Mouse (Mus musculus): ENCODE data around the gene Pde5a. TPM values are rescaled to one million over a fixed set of nuclear protein-coding genes. Genes with fewer than 3 reads are reported as not detected.

Gene Pde5a
- polyA plus RNA-seq, 1 experiment from 2014 or later, result 2.8 TPM

DNA sequence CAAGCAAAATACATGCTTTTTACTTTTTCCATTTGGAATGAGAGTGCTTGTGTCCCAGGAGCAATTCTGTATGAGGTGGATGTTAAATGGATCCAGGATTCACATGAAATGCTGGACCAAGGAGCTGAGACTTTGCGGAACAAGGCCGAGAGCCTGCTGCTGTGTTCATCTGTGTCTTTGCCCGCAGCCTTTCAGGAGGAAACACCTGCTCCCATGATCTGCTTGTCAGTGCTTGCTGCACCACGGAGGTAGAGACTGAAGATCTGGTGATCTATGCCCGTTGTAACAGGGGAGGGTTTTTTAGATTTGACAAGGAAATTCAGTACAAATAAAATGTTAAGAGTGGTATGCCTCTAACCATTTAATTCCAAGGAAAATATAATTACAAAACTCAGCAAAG lies 39.1 kb downstream of the Pde5a start:
- ATAC-seq, result no peak
- Histone ChIP-seq H3K4me2 (replicated peaks) (no peak overlapping the region), H3K36me3 (no peaks in the 10 kb centered on the region), H3K4me1 (replicated peaks) (peaks cover 14% of the 10 kb centered on the region; the same call in 1 of the 2 replicates), H3K27ac (no peak overlapping the region), H3K4me3 (replicated peaks) (no peak overlapping the region), H3K9me3 (no peaks in the 10 kb centered on the region), H3K9ac (replicated peaks) (no peak overlapping the region), H3K27me3 (no peaks in the 10 kb centered on the region)
- 65% methylated on average over 5 of the region's 5 CpGs for WGBS

DNA sequence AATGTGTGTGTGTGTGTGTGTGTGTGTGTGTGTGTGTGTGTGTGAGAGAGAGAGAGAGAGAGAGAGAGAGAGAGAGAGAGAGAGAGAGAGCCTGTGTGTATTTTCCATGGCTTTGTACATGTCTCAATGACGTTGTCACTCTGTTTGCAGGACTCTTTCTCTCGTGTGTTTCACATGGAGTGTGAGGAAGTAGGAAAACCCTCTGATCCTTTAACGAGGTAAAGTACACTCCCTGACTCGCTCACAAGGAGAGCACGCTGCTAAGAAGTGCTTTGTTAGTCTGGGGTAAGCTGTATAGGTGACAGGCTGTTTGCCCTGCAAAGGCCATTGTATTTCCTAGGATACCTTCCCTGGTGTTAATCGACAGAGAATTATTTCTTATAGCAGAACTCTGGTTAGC lies 52.7 kb downstream of the Pde5a start:
- Histone ChIP-seq H3K4me3 (replicated peaks) (no peak overlapping the region), H3K4me2 (replicated peaks) (no peak overlapping the region), H3K27ac (no peak overlapping the region), H3K9me3 (no peaks in the 10 kb centered on the region), H3K36me3 (peaks cover 5% of the 10 kb centered on the region; the same call in 1 of the 2 replicates), H3K27me3 (no peaks in the 10 kb centered on the region), H3K9ac (replicated peaks) (no peak overlapping the region), H3K4me1 (replicated peaks) (no peaks in the 10 kb centered on the region)
- ATAC-seq, result no peak
- 63% methylated on average over 6 of the region's 6 CpGs for WGBS

- H3K9ac ChIP-seq (replicated peaks), result no peak overlapping the region
- no peaks in the 10 kb centered on the region for H3K27me3 ChIP-seq
- H3K9me3 ChIP-seq, result no peaks in the 10 kb centered on the region
- no peak overlapping the region for H3K27ac ChIP-seq
- peaks cover 5% of the 10 kb centered on the region; the same call in 1 of the 2 replicates for H3K36me3 ChIP-seq
- no peak overlapping the region for H3K4me3 ChIP-seq (replicated peaks)
- ATAC-seq, result no peak
- H3K4me1 ChIP-seq (replicated peaks), result no peaks in the 10 kb centered on the region
- 77% methylated on average over 1 of the region's 1 CpGs for WGBS
- no peak overlapping the region for H3K4me2 ChIP-seq (replicated peaks)
Measured at GRCm38 (mm10) chr3:122784245-122784644, 55.5 kb downstream of the Pde5a start.

DNA sequence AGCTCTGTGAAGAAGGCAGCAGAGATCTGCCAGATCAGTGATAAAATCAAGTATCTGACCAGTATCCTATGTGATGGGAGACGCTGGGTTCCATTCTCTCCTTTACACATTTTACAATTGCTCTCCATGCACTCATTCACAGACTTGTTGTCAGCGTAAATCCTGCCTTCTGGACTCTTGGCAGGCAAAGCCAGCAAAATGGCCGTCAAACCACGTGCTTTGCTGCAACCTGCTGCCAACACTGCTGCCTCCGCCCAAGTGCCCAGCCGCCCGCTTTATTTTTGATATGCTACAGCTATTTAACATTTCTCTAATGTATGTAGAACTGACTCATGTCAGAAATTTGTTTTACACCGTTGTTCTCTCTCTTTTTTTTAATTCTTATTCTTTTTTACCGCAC lies 59.6 kb downstream of the Pde5a start:
- Histone ChIP-seq H3K4me2 (replicated peaks) (no peak overlapping the region), H3K36me3 (peaks cover 6% of the 10 kb centered on the region), H3K27ac (no peak overlapping the region), H3K9me3 (no peaks in the 10 kb centered on the region), H3K4me1 (replicated peaks) (no peaks in the 10 kb centered on the region), H3K4me3 (replicated peaks) (no peak overlapping the region), H3K27me3 (no peaks in the 10 kb centered on the region), H3K9ac (replicated peaks) (no peak overlapping the region)
- no peak for ATAC-seq
- WGBS, result 90% methylated on average over 9 of the region's 9 CpGs

GRCm38 (mm10) chr3:122789544-122789943 lies 60.8 kb downstream of the Pde5a start:
- H3K27me3 ChIP-seq, result no peaks in the 10 kb centered on the region
- ATAC-seq, result no peak
- no peak overlapping the region for H3K4me3 ChIP-seq (replicated peaks)
- H3K9ac ChIP-seq (replicated peaks), result no peak overlapping the region
- no peak overlapping the region for H3K27ac ChIP-seq
- H3K9me3 ChIP-seq, result no peaks in the 10 kb centered on the region
- WGBS, result 93% methylated on average over 6 of the region's 6 CpGs
- H3K4me2 ChIP-seq (replicated peaks), result no peak overlapping the region
- peaks cover 6% of the 10 kb centered on the region for H3K36me3 ChIP-seq
- no peaks in the 10 kb centered on the region for H3K4me1 ChIP-seq (replicated peaks)

GRCm38 (mm10) chr3:122800050-122800449 lies 71.3 kb downstream of the Pde5a start:
- no peak overlapping the region; the same call in 1 of the 2 replicates for H3K4me2 ChIP-seq (replicated peaks)
- ATAC-seq, result peak; percentile 55; the same call in 1 of the 2 replicates
- H3K4me1 ChIP-seq (replicated peaks), result peaks cover 38% of the 10 kb centered on the region
- no peak overlapping the region for H3K4me3 ChIP-seq (replicated peaks)
- H3K27me3 ChIP-seq, result no peaks in the 10 kb centered on the region
- H3K9me3 ChIP-seq, result no peaks in the 10 kb centered on the region
- no peaks in the 10 kb centered on the region for H3K36me3 ChIP-seq
- WGBS, result 43% methylated on average over 6 of the region's 6 CpGs
- no peak overlapping the region for H3K9ac ChIP-seq (replicated peaks)
- peak overlapping the region; percentile 70; the same call in 1 of the 2 replicates for H3K27ac ChIP-seq

DNA sequence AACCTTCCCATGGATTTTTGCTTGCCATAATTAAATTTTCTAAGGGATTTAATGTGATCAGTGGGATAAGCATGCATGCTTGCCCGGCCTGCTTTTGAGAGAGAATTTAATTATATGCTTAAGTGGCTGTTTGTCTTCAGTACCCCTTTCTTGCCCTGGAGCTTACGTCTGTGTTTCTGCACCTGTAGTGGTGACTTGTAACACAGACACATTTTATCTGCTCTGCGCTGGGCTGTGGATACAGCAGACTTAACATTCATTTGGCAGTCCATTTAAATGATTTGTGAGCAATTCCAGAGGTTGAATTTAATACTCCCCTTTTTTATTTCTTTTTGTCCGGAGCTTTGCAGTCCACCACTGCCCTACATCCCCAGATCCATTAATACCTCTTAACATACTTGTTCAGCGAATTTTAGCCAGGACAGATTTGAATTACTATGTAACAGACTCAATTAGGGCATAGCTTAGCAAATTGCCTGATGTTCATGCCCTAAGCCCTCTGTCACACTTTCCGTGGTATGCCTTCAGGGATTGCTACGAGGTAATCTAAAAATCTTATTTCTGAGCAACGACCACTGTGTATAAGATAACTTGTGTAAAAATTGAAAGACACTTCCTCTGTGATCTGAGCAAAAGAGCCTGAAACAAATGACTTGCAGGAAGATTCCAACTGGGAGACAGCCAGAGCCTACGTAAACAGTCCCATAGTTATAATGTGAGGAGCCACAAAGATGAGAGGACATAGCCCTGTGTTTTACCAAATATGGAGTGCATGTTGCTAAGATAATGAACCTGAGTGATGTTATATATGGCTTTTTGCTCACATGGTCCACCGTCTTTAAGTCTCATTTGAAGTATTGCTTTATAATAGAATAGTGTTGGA lies 72.0 kb downstream of the Pde5a start:
- Histone ChIP-seq H3K27ac (peak overlapping the region; percentile 70), H3K9ac (replicated peaks) (no peak overlapping the region), H3K9me3 (no peaks in the 10 kb centered on the region), H3K4me1 (replicated peaks) (peaks cover 38% of the 10 kb centered on the region), H3K4me3 (replicated peaks) (no peak overlapping the region), H3K4me2 (replicated peaks) (no peak overlapping the region; the same call in 1 of the 2 replicates), H3K36me3 (no peaks in the 10 kb centered on the region), H3K27me3 (no peaks in the 10 kb centered on the region)
- WGBS, result 21% methylated on average over 10 of the region's 10 CpGs
- ATAC-seq, result peak; percentile 45

- H3K4me2 ChIP-seq (replicated peaks), result 0 out of 2 replicates have a peak overlapping the region, but pooled peaks have one; percentile 11
- H3K4me3 ChIP-seq (replicated peaks), result no peak overlapping the region
- peak overlapping the region; percentile 70 for H3K27ac ChIP-seq
- no peaks in the 10 kb centered on the region for H3K9me3 ChIP-seq
- no peaks in the 10 kb centered on the region for H3K27me3 ChIP-seq
- ATAC-seq, result peak; percentile 55
- 52% methylated on average over 15 of the region's 15 CpGs for WGBS
- no peak overlapping the region for H3K9ac ChIP-seq (replicated peaks)
- H3K36me3 ChIP-seq, result no peaks in the 10 kb centered on the region
- peaks cover 38% of the 10 kb centered on the region for H3K4me1 ChIP-seq (replicated peaks)
Measured at GRCm38 (mm10) chr3:122801436-122802221, 72.9 kb downstream of the Pde5a start.

DNA sequence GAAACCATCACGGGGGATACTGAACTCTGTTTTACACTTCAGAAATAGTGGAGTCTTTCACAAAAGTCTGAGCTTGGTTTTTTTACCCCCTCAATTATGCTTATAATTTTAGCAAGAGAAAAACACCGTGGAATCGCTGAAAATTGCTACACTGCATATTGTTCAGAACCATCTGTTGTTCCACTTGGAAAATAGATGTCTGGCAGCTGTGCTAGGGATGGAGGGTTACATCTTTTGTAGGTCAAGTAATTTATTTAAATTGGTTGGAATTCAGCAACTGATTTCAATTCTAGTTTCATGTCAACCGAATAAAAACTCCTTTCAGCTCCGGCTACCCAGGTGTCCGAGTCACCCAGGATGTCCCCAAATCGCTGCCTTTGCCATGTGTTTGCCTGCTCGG lies 78.6 kb downstream of the Pde5a start:
- WGBS, result 72% methylated on average over 8 of the region's 8 CpGs
- no peak for ATAC-seq
- H3K4me3 ChIP-seq (replicated peaks), result no peak overlapping the region
- H3K27ac ChIP-seq, result no peak overlapping the region
- peaks cover 7% of the 10 kb centered on the region; the same call in 1 of the 2 replicates for H3K4me1 ChIP-seq (replicated peaks)
- H3K4me2 ChIP-seq (replicated peaks), result no peak overlapping the region
- no peaks in the 10 kb centered on the region for H3K9me3 ChIP-seq
- H3K27me3 ChIP-seq, result no peaks in the 10 kb centered on the region
- H3K36me3 ChIP-seq, result no peaks in the 10 kb centered on the region
- no peak overlapping the region for H3K9ac ChIP-seq (replicated peaks)

DNA sequence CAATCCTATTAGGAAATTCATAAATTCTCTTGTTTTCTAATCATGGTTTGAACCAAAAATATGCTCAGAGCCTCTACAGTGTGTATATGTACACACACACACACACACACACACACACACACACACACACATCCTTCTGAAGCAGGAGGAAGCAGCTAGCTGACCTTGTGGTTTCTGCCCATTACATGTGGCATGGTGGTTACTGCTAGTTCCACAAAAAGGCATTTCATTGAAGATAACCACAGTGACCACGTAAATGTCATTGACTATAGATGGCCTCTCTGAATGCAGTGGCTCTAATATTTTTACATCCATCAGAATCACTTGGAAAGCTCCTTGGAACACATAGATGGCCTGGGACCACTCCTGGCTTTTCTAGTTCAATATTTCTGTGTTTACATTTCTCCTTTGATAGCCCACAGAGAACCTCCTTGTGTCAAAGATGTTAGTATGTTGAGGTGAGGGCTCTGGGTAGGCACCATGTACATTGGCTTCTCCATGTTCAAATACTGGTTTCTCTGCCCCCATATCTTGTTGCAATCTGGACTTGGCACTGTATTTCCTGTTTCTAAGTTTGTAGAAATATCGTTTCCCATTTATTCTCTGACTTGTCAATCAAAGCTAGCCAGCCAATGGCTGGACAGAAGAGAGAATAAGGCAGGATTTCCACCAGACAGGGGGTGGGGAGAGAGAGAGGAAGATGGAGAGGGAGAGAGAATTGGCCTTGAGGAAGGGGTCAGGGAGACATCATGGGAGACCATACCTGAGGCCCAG lies 81.5 kb downstream of the Pde5a start:
- WGBS, result 92% methylated on average over 2 of the region's 2 CpGs
- Histone ChIP-seq H3K27ac (no peak overlapping the region), H3K9ac (replicated peaks) (no peak overlapping the region)

GRCm38 (mm10) chr3:122810986-122811385 lies 82.2 kb downstream of the Pde5a start:
- ATAC-seq, result no peak
- no peaks in the 10 kb centered on the region for H3K9me3 ChIP-seq
- no peaks in the 10 kb centered on the region for H3K36me3 ChIP-seq

More for the DNA sequence above, 81.5 kb downstream of the Pde5a start:
- peaks cover 8% of the 10 kb centered on the region; the same call in 1 of the 2 replicates for H3K4me1 ChIP-seq (replicated peaks)
- no peak overlapping the region for H3K4me2 ChIP-seq (replicated peaks)
- H3K36me3 ChIP-seq, result no peaks in the 10 kb centered on the region
- no peak overlapping the region for H3K4me3 ChIP-seq (replicated peaks)
- no peaks in the 10 kb centered on the region for H3K27me3 ChIP-seq
- ATAC-seq, result no peak
- no peaks in the 10 kb centered on the region for H3K9me3 ChIP-seq

More at GRCm38 (mm10) chr3:122810986-122811385, 82.2 kb downstream of the Pde5a start:
- no peak overlapping the region for H3K9ac ChIP-seq (replicated peaks)
- no peaks in the 10 kb centered on the region for H3K27me3 ChIP-seq
- H3K4me2 ChIP-seq (replicated peaks), result no peak overlapping the region
- H3K27ac ChIP-seq, result no peak overlapping the region
- H3K4me1 ChIP-seq (replicated peaks), result peaks cover 8% of the 10 kb centered on the region; the same call in 1 of the 2 replicates
- no peak overlapping the region for H3K4me3 ChIP-seq (replicated peaks)
- WGBS, result 92% methylated on average over 5 of the region's 5 CpGs

All from midbrain, embryonic 13.5 days (tissue).